Mouse (Mus musculus): ENCODE results near the gene Col23a1.

- TF ChIP-seq CTCF (IDR thresholded peaks at IDR 0.05) (no peak), POLR2A (IDR thresholded peaks at IDR 0.05; ENCODE audit: insufficient read depth, low read depth, low read length) (no peak), EP300 (IDR thresholded peaks at IDR 0.05; ENCODE audit: insufficient read depth, low read depth, low read length) (no peak)
Observed at GRCm38 (mm10) chr11:51396451-51396850, 106.7 kb downstream of the Col23a1 start.

All from heart, adult 2 months (tissue).